In genomic region chr19:14777198-14777597, GRCm38 (mm10) we compare ENCODE assay signal across 9 mouse cellular contexts.
A peak's percentile ranks its signal among the peaks of the same experiment; 100 is the strongest.
DNase-seq lines count a peak whose midpoint lies in the region; ATAC-seq and TF ChIP-seq lines count a peak whose summit lies in the region.
"Had no signal": no experiment of that assay in that cellular context is flagged by ENCODE, and none has a peak within 500 bp of the region (broad histone marks: within the 10 kb centered on the region; RNA-seq: fewer than 3 reads in every experiment).

No protein-coding gene starts in this region.

- no peak for ATAC-seq in kidney, postnatal 0 days (replicated peaks; ENCODE audit: low FRiP score, low read depth)
- ATAC-seq in megakaryocyte progenitor cell, adult 5-6 weeks (replicated peaks; ENCODE audit: poor library complexity): no peak

- H3K36me3 ChIP-seq in kidney, postnatal 0 days (ENCODE audit: insufficient read depth, low read length): no peaks in the 10 kb centered on the region
- H3K36me3 ChIP-seq in hindbrain, embryonic 10.5 days: no peaks in the 10 kb centered on the region
- H3K36me3 ChIP-seq in limb, embryonic 10.5 days: no peaks in the 10 kb centered on the region
- H3K36me3 ChIP-seq: lung, embryonic 15.5 days had no signal

- WGBS in kidney, postnatal 0 days: 8% methylated on average over 10 of the region's 10 CpGs
- WGBS in hindbrain, embryonic 10.5 days: 3% methylated on average over 10 of the region's 10 CpGs
- WGBS in limb, embryonic 10.5 days: 2% methylated on average over 10 of the region's 10 CpGs

- TF ChIP-seq CTCF in kidney, postnatal 0 days (IDR thresholded peaks at IDR 0.05; ENCODE audit: low read depth): no peak

- H3K27me3 ChIP-seq in kidney, postnatal 0 days (ENCODE audit: insufficient read depth, low read length): no peaks in the 10 kb centered on the region
- H3K27me3 ChIP-seq in hindbrain, embryonic 10.5 days (ENCODE audit: insufficient read depth, poor library complexity, severe bottlenecking): peaks cover 6% of the 10 kb centered on the region
- peaks cover 53% of the 10 kb centered on the region for H3K27me3 ChIP-seq in limb, embryonic 10.5 days (ENCODE audit: low read depth, poor library complexity, severe bottlenecking)

- 0 out of 2 replicates have a peak, but pooled peaks cover 2% of the 10 kb centered on the region for H3K9me3 ChIP-seq in kidney, postnatal 0 days (replicated peaks; ENCODE audit: low read length)
- H3K9me3 ChIP-seq in hindbrain, embryonic 10.5 days: peaks cover 6% of the 10 kb centered on the region; the same call in 1 of the 2 replicates
- no peaks in the 10 kb centered on the region for H3K9me3 ChIP-seq in limb, embryonic 10.5 days (replicated peaks)
- H3K9me3 ChIP-seq: lung, embryonic 15.5 days had no signal

- DNase-seq in kidney, postnatal 0 days (ENCODE audit: low spot score): peak; percentile 14
- DNase-seq in kidney, postnatal 14 days: no peak
- peak; percentile 23 for DNase-seq in hindbrain, embryonic 10.5 days (ENCODE audit: low spot score)
- DNase-seq in limb, embryonic 10.5 days (ENCODE audit: low spot score): peak; percentile 35
- peak; percentile 17 for DNase-seq in right cerebral cortex, postnatal 25 days
- DNase-seq in cerebellum, adult 9-11 months: no peak
- DNase-seq in heart, adult 11 months: no peak

- H3K4me3 ChIP-seq in kidney, postnatal 0 days (replicated peaks; ENCODE audit: low read depth, low read length): no peak overlapping the region
- peak overlapping the region; percentile 25 for H3K4me3 ChIP-seq in hindbrain, embryonic 10.5 days
- H3K4me3 ChIP-seq in limb, embryonic 10.5 days: peak overlapping the region; percentile 11; the same call in 1 of the 2 replicates
- H3K4me3 ChIP-seq: lung, embryonic 15.5 days had no signal

- no peaks in the 10 kb centered on the region for H3K4me1 ChIP-seq in kidney, postnatal 0 days (replicated peaks; ENCODE audit: insufficient read depth, low read length)
- peaks cover 25% of the 10 kb centered on the region for H3K4me1 ChIP-seq in hindbrain, embryonic 10.5 days (replicated peaks)
- peaks cover 17% of the 10 kb centered on the region for H3K4me1 ChIP-seq in limb, embryonic 10.5 days
- H3K4me1 ChIP-seq: lung, embryonic 15.5 days had no signal

- peak overlapping the region; percentile 28; the same call in 1 of the 2 replicates for H3K4me2 ChIP-seq in kidney, postnatal 0 days (ENCODE audit: low read length)
- H3K4me2 ChIP-seq: lung, embryonic 15.5 days had no signal

- no peak overlapping the region for H3K27ac ChIP-seq in kidney, postnatal 0 days
- no peak overlapping the region for H3K27ac ChIP-seq in hindbrain, embryonic 10.5 days
- H3K27ac ChIP-seq in limb, embryonic 10.5 days: no peak overlapping the region
- H3K27ac ChIP-seq: lung, embryonic 15.5 days had no signal

- no peak overlapping the region for H3K9ac ChIP-seq in kidney, postnatal 0 days (ENCODE audit: low read depth, low read length)
- H3K9ac ChIP-seq: lung, embryonic 15.5 days had no signal

Comparison
In these comparisons a context has a peak if more than half of its experiments do, and no peak if none do; other contexts are left out.
1. DNase-seq: peak in kidney, postnatal 0 days (single experiment), hindbrain, embryonic 10.5 days (single experiment), limb, embryonic 10.5 days (single experiment) and right cerebral cortex, postnatal 25 days (single experiment); none in kidney, postnatal 14 days (single experiment), cerebellum, adult 9-11 months (single experiment) and heart, adult 11 months (single experiment).